Mouse (Mus musculus) forebrain, embryonic 14.5 days (tissue): ENCODE data around the gene Atp6v1fnb. TPM values are rescaled to one million over a fixed set of nuclear protein-coding genes. Genes with fewer than 3 reads are reported as not detected.

ENCODE experiments used
- polyA plus RNA-seq: library from polyadenylated mRNA; unstranded; fragments of >200 nt; fragmentation: Nextera tagmentation; extraction: Ambion mirVana; gene quantifications from 2 replicates; pipeline ENCODE4 v1.2.1, GENCODE M21; 2014

Gene Atp6v1fnb
- polyA plus RNA-seq, 1 experiment from 2014 or later = 0.27 TPM

Other genes starting within 250 kb of the Atp6v1fnb start
- gene Hilpda, start 198.9 kb upstream of the Atp6v1fnb start, polyA plus RNA-seq = 46.6 and 54.6 TPM in 2 replicates
- gene Fam71f2, start 191.8 kb upstream of the Atp6v1fnb start, polyA plus RNA-seq = 0.53 and 1.0 TPM in 2 replicates
- gene Fam71f1, start 152.3 kb upstream of the Atp6v1fnb start, polyA plus RNA-seq = not detected in 2 replicates
- 196 and 210 TPM in 2 replicates for gene Calu, start 123.4 kb upstream of the Atp6v1fnb start, polyA plus RNA-seq
- 0.17 and 0.33 TPM in 2 replicates for gene Opn1sw, start 83.0 kb upstream of the Atp6v1fnb start, polyA plus RNA-seq
- gene Ccdc136, start 75.1 kb upstream of the Atp6v1fnb start, polyA plus RNA-seq = 40.2 and 42.2 TPM in 2 replicates
- 1.1 and 2.5 TPM in 2 replicates for gene Flnc, start 38.2 kb upstream of the Atp6v1fnb start, polyA plus RNA-seq
- 340 and 395 TPM in 2 replicates for gene Atp6v1f, start 3.7 kb upstream of the Atp6v1fnb start, polyA plus RNA-seq
- 5.8 and 10.6 TPM in 2 replicates for gene Kcp, start 36.5 kb downstream of the Atp6v1fnb start, polyA plus RNA-seq
- 0.98 and 1.4 TPM in 2 replicates for gene Irf5, start 55.2 kb downstream of the Atp6v1fnb start, polyA plus RNA-seq
- 97.5 and 105 TPM in 2 replicates for gene Tnpo3, start 138.4 kb downstream of the Atp6v1fnb start, polyA plus RNA-seq
- gene Tspan33, start 222.8 kb downstream of the Atp6v1fnb start, polyA plus RNA-seq = 2.2 TPM in 2 replicates